Mouse (Mus musculus) liver, embryonic 14.5 days (tissue): Measurements from ENCODE around the gene Rdm1. TPM values are rescaled to one million over a fixed set of nuclear protein-coding genes. Genes with fewer than 3 reads are reported as not detected.
"Not testable (repeated sequence)": the region's sequence is repeated elsewhere in the genome, so short reads cannot be mapped to it uniquely, and the experiment has no call there.

Experiments
- ATAC-seq: fragments of 200-750 bp; cut with Nextera tagmentation; 2 replicates; pipeline ENCODE4 v1.8.0; 2017; ENCODE audit warnings: moderate number of reproducible peaks, mild to moderate bottlenecking, moderate library complexity; ENCODE audit not compliant: insufficient read depth
- DNase-seq, 3 experiments: peaks; one replicate each; pipeline ENCODE4 v3.0.0-alpha.2; 2012 to 2013; ENCODE audit warnings: low read depth in 3 of 3, low spot score in 3 of 3
- H3K27ac ChIP-seq: fragments of 300-500 bp; sonication (generic); 2 replicates; pipeline ENCODE4 v1.5.1; 2014; ENCODE audit warnings: moderate library complexity, mild to moderate bottlenecking, control low read depth, inconsistent platforms
- H3K27me3 ChIP-seq: fragments of 300-500 bp; sonication (generic); 2 replicates; pipeline ENCODE4 v1.6.1; 2014; ENCODE audit warnings: mild to moderate bottlenecking, low read length, moderate library complexity; ENCODE audit not compliant: control insufficient read depth, insufficient read depth
- H3K36me3 ChIP-seq: fragments of 300-500 bp; sonication (generic); replicated peaks from 2 replicates; pipeline ENCODE4 v1.6.1; 2014; ENCODE audit warnings: low read depth; ENCODE audit not compliant: control insufficient read depth, insufficient read depth
- H3K4me1 ChIP-seq, 2 experiments: fragments of 200-500 bp in 1 of 2; fragments of 300-500 bp in 1 of 2; sonication (generic) in 1 of 2; replicated peaks; 2 replicates each; pipeline ENCODE4 v1.6.1; 2012 to 2014; ENCODE audit warnings: antibody characterized with exemption in 1 of 2, inconsistent platforms in 1 of 2, low read length in 1 of 2; ENCODE audit not compliant: control insufficient read depth in 2 of 2, insufficient read depth in 2 of 2
- H3K4me2 ChIP-seq: fragments of 300-500 bp; sonication (generic); 2 replicates; pipeline ENCODE4 v1.6.1; 2014; ENCODE audit warnings: low read depth, mild to moderate bottlenecking, control low read depth, moderate library complexity
- H3K4me3 ChIP-seq, 2 experiments: fragments of 200-500 bp in 1 of 2; fragments of 300-500 bp in 1 of 2; sonication (generic) in 1 of 2; 2 replicates each; pipeline ENCODE4 v1.5.1; 2012 to 2014; ENCODE audit warnings: low read depth in 2 of 2, low read length in 2 of 2, mild to moderate bottlenecking in 2 of 2, control low read depth in 1 of 2, inconsistent platforms in 1 of 2, moderate library complexity in 1 of 2; ENCODE audit not compliant: insufficient read depth in 1 of 2
- H3K9ac ChIP-seq: fragments of 300-500 bp; sonication (generic); replicated peaks from 2 replicates; pipeline ENCODE4 v1.6.1; 2014; ENCODE audit warnings: mild to moderate bottlenecking, control low read depth, moderate library complexity
- H3K9me3 ChIP-seq: fragments of 300-500 bp; sonication (generic); 2 replicates; pipeline ENCODE4 v1.6.1; 2016; ENCODE audit warnings: low read length, mixed read lengths; ENCODE audit not compliant: control insufficient read depth
- CTCF ChIP-seq: IDR thresholded peaks from 2 replicates; pipeline ENCODE4 v1.5.1; 2016; ENCODE audit warnings: antibody characterized with exemption, low read depth, control low read depth
- EP300 ChIP-seq: IDR thresholded peaks from 2 replicates; pipeline ENCODE4 v1.6.1; 2016; ENCODE audit warnings: antibody characterized with exemption, low read depth
- WGBS: fragments of 180-500 bp; shearing (Covaris S2); extraction: QIAGEN DNeasy Blood & Tissue Kit; methylation state at CpG from one replicate; pipeline ENCODE4 v1.1.7; 2014; ENCODE audit not compliant: insufficient replicate concordance; 5-methylcytosine and 5-hydroxymethylcytosine counted together
- polyA plus RNA-seq, 2 experiments: library from polyadenylated mRNA; depleted of rRNA in 1 of 2; stranded (reverse) in 1 of 2; unstranded in 1 of 2; fragments of >200 nt; fragmentation: Nextera tagmentation in 1 of 2; extraction: Ambion mirVana in 1 of 2; gene quantifications; 2 replicates each; pipeline versions ENCODE4 v1.2.1 to v1.2.3; 2012 to 2014

Rdm1 gene
- polyA plus RNA-seq, 2 experiments, result 5.7 to 9.4 TPM

GRCm38 (mm10) chr11:101616948-101617767, 9.8 kb upstream of the Rdm1 start:
- peak in 1 of 3 experiments; percentile 41 for DNase-seq
- Histone ChIP-seq H3K9me3 (no peaks in the 10 kb centered on the region), H3K4me2 (peak overlapping the region; percentile 13), H3K4me3 (no peak overlapping the region), H3K27me3 (no peaks in the 10 kb centered on the region), H3K36me3 (no peaks in the 10 kb centered on the region), H3K4me1 (peaks cover 35 to 43% of the 10 kb centered on the region in 2 experiments), H3K27ac (peak overlapping the region; percentile 31), H3K9ac (0 out of 2 replicates have a peak overlapping the region, but pooled peaks have one; percentile 9)
- TF ChIP-seq EP300, result no peak
- 0 out of 2 replicates have a peak, but pooled peaks have one; percentile 29 for TF ChIP-seq CTCF
- peak; percentile 34; the same call in 1 of the 2 replicates for ATAC-seq
- 29% methylated on average over 18 of the region's 18 CpGs for WGBS

GRCm38 (mm10) chr11:101617849-101618248, 9.1 kb upstream of the Rdm1 start:
- Histone ChIP-seq H3K4me3 (no peak overlapping the region), H3K27me3 (no peaks in the 10 kb centered on the region), H3K4me2 (peak overlapping the region; percentile 13; the same call in 1 of the 2 replicates), H3K4me1 (peaks cover 35 to 43% of the 10 kb centered on the region in 2 experiments), H3K27ac (no peak overlapping the region; the same call in 1 of the 2 replicates), H3K36me3 (no peaks in the 10 kb centered on the region), H3K9me3 (no peaks in the 10 kb centered on the region), H3K9ac (no peak overlapping the region)
- DNase-seq (peak in 2 of 3 experiments; percentile 67 to 68), ATAC-seq (no peak)
- WGBS, result 15% methylated on average over 8 of the region's 8 CpGs
- TF ChIP-seq EP300, result no peak
- TF ChIP-seq CTCF, result no peak

GRCm38 (mm10) chr11:101618596-101618995, 8.4 kb upstream of the Rdm1 start:
- no peak overlapping the region for H3K4me3 ChIP-seq
- WGBS, result 75% methylated on average over 3 of the region's 3 CpGs
- no peak for ATAC-seq

GRCm38 (mm10) chr11:101620022-101620655, 6.9 kb upstream of the Rdm1 start:
- DNase-seq, H3K27me3 ChIP-seq: not testable (repeated sequence)

More at GRCm38 (mm10) chr11:101618596-101618995, 8.4 kb upstream of the Rdm1 start:
- Histone ChIP-seq H3K9me3 (no peaks in the 10 kb centered on the region), H3K27me3 (no peaks in the 10 kb centered on the region), H3K27ac (no peak overlapping the region), H3K4me1 (peaks cover 35 to 43% of the 10 kb centered on the region in 2 experiments), H3K4me2 (no peak overlapping the region), H3K9ac (no peak overlapping the region), H3K36me3 (no peaks in the 10 kb centered on the region)
- TF ChIP-seq CTCF, result no peak
- TF ChIP-seq EP300, result no peak
- DNase-seq, result no peak

GRCm38 (mm10) chr11:101626649-101626994, 373 bp upstream of the Rdm1 start:
- TF ChIP-seq EP300 (no peak), CTCF (no peak)
- Histone ChIP-seq H3K4me1 (peaks cover 4 to 7% of the 10 kb centered on the region in 2 experiments; a peak in 3 of 4 replicates), H3K9ac (peak overlapping the region; percentile 80), H3K27ac (peak overlapping the region; percentile 98), H3K4me2 (peak overlapping the region; percentile 65), H3K36me3 (no peaks in the 10 kb centered on the region), H3K4me3 (peak overlapping the region; percentile 53 to 55), H3K9me3 (no peaks in the 10 kb centered on the region), H3K27me3 (no peaks in the 10 kb centered on the region)
- ATAC-seq (peak; percentile 10; the same call in 1 of the 2 replicates), DNase-seq (no peak)
- under 1% methylated on average over 8 of the region's 8 CpGs for WGBS

More at GRCm38 (mm10) chr11:101620022-101620655, 6.9 kb upstream of the Rdm1 start:
- H3K9ac ChIP-seq, H3K4me3 ChIP-seq, H3K27ac ChIP-seq, H3K9me3 ChIP-seq, ATAC-seq, H3K36me3 ChIP-seq, H3K4me2 ChIP-seq: not testable (repeated sequence)
- 63% methylated on average over 11 of the region's 11 CpGs for WGBS
- H3K4me1 ChIP-seq, result peaks cover 31 to 32% of the 10 kb centered on the region in 2 experiments
